17 mouse cellular contexts compared by ENCODE assay signal in the genomic region with DNA sequence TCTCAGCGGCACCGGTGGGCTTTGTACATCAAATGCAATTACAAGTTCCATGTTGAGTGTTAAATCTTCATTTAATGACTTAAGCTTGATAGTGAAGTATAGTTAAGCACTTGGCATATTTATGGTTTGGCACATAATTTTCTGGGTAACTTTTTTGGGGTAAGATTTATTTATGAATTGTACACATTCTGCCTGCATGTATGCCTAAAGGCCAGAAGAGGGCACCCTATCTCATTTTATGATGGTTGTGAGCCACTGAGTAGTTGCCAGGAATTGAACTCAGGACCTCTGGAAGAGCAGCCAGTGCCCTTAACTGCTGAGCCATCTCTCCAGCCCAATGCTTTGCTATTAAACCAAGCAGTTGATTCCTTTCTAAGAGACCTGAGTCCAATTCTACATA. TPM values are rescaled to one million over a fixed set of nuclear protein-coding genes. Genes with fewer than 3 reads are reported as not detected.
DNase-seq lines count a peak whose midpoint lies in the region; ATAC-seq and TF ChIP-seq lines count a peak whose summit lies in the region.
"Had no signal": no experiment of that assay in that cellular context is flagged by ENCODE, and none has a peak within 500 bp of the region (broad histone marks: within the 10 kb centered on the region; RNA-seq: fewer than 3 reads in every experiment).

No protein-coding gene starts in this region.

- no peak overlapping the region for H3K27ac ChIP-seq in kidney, postnatal 0 days
- no peak overlapping the region for H3K27ac ChIP-seq in MEL (ENCODE audit: control insufficient read depth, low read depth, low read length)
- H3K27ac ChIP-seq: kidney, embryonic 15.5 days had no signal

- peak; percentile 35 for TF ChIP-seq CTCF in kidney, postnatal 0 days (IDR thresholded peaks at IDR 0.05; ENCODE audit: low read depth)
- TF ChIP-seq CTCF in MEL (IDR thresholded peaks at IDR 0.05 in 2 of 3, conservative IDR thresholded peaks at IDR 0.05 in 1 of 3; ENCODE audit: control insufficient read depth in 1 of 3, insufficient read depth in 1 of 3, low read depth in 2 of 3, low read length in 3 of 3, poor library complexity in 1 of 3, severe bottlenecking in 1 of 3) = peak; percentile 29 to 57 (median 45); a peak in 5 of 6 replicates

- ATAC-seq in kidney, postnatal 0 days (replicated peaks; ENCODE audit: low FRiP score, low read depth) = no peak
- ATAC-seq in cerebellum, adult (ENCODE audit: insufficient number of reproducible peaks, low FRiP score, low TSS enrichment) = no peak
- ATAC-seq: hindbrain, embryonic 16.5 days had no signal

- no peaks in the 10 kb centered on the region for H3K36me3 ChIP-seq in kidney, postnatal 0 days (ENCODE audit: insufficient read depth, low read length)
- no peaks in the 10 kb centered on the region for H3K36me3 ChIP-seq in MEL (ENCODE audit: control insufficient read depth in 1 of 2, insufficient read depth in 2 of 2, low read length in 2 of 2)
- H3K36me3 ChIP-seq: G1E; kidney, embryonic 15.5 days had no signal

- no peak for TF ChIP-seq POLR2A in MEL (IDR thresholded peaks at IDR 0.05; ENCODE audit: control insufficient read depth in 1 of 2, insufficient read depth in 1 of 2, low read depth in 1 of 2, low read length in 2 of 2, poor library complexity in 1 of 2)

- DNase-seq in kidney, postnatal 0 days (ENCODE audit: low spot score) = no peak
- no peak for DNase-seq in kidney, adult 9 months
- peak; percentile 19 for DNase-seq in 416B (ENCODE audit: low read depth)
- peak; percentile 34 for DNase-seq in MEL (ENCODE audit: low read depth, low spot score)
- DNase-seq in induced T-regulatory cell, adult 2 months (ENCODE audit: low read depth) = peak; percentile 25
- no peak for DNase-seq in embryo, embryonic 10 days (ENCODE audit: low spot score)
- DNase-seq: adrenal gland, adult 8-10 months; cerebellum, postnatal 14 days; heart, postnatal 10 days; layer of hippocampus, adult 9-11 months; left cerebral cortex, postnatal 4 days; right cerebral cortex, adult 18-20 months had no signal

- H3K27me3 ChIP-seq in kidney, postnatal 0 days (ENCODE audit: insufficient read depth, low read length) = no peaks in the 10 kb centered on the region
- no peaks in the 10 kb centered on the region; a peak in 1 of 4 replicates for H3K27me3 ChIP-seq in MEL (ENCODE audit: control insufficient read depth in 1 of 2, insufficient read depth in 2 of 2, low read length in 2 of 2)
- H3K27me3 ChIP-seq: kidney, embryonic 15.5 days; megakaryocyte, embryonic 14.5 days had no signal

- H3K79me2 ChIP-seq in MEL (ENCODE audit: control insufficient read depth, insufficient read depth, low read length, poor library complexity) = no peaks in the 10 kb centered on the region

- H3K4me3 ChIP-seq in kidney, postnatal 0 days (replicated peaks; ENCODE audit: low read depth, low read length) = no peak overlapping the region
- H3K4me3 ChIP-seq in MEL (ENCODE audit: control insufficient read depth in 1 of 2, insufficient read depth in 1 of 2, low read depth in 2 of 2, low read length in 2 of 2) = no peak overlapping the region
- H3K4me3 ChIP-seq: kidney, embryonic 15.5 days; megakaryocyte, embryonic 14.5 days had no signal

- TF ChIP-seq RAD21 in MEL (IDR thresholded peaks at IDR 0.05; ENCODE audit: low read depth, low read length) = peak; percentile 53

- no peak overlapping the region for H3K9ac ChIP-seq in kidney, postnatal 0 days (ENCODE audit: low read depth, low read length)
- H3K9ac ChIP-seq in MEL (ENCODE audit: control insufficient read depth, low read depth, low read length, poor library complexity, severe bottlenecking) = no peak overlapping the region
- H3K9ac ChIP-seq: kidney, embryonic 15.5 days had no signal

- no peak for TF ChIP-seq EP300 in MEL (IDR thresholded peaks at IDR 0.05; ENCODE audit: low read depth in 1 of 2, low read length in 2 of 2)

- no peaks in the 10 kb centered on the region for H3K9me3 ChIP-seq in kidney, postnatal 0 days (replicated peaks; ENCODE audit: low read length)
- no peaks in the 10 kb centered on the region for H3K9me3 ChIP-seq in MEL (replicated peaks; ENCODE audit: insufficient read depth, low read length)
- H3K9me3 ChIP-seq: G1E; kidney, embryonic 15.5 days had no signal

- WGBS in kidney, postnatal 0 days = 92% methylated on average over 2 of the region's 2 CpGs

- H3K4me1 ChIP-seq in kidney, postnatal 0 days (replicated peaks; ENCODE audit: insufficient read depth, low read length) = no peaks in the 10 kb centered on the region
- no peaks in the 10 kb centered on the region for H3K4me1 ChIP-seq in MEL (ENCODE audit: control insufficient read depth in 1 of 2, insufficient read depth in 2 of 2, low read length in 2 of 2)
- H3K4me1 ChIP-seq: kidney, embryonic 15.5 days; megakaryocyte, embryonic 14.5 days had no signal

- H3K4me2 ChIP-seq in kidney, postnatal 0 days (ENCODE audit: low read length) = no peak overlapping the region
- H3K4me2 ChIP-seq: kidney, embryonic 15.5 days had no signal

TF ChIP-seq in MEL, 35 proteins besides CTCF, POLR2A, EP300 and RAD21:
- TF ChIP-seq SMC3 (IDR thresholded peaks at IDR 0.05; ENCODE audit: low read depth, low read length) (peak; percentile 60), E2F4 (IDR thresholded peaks at IDR 0.05; ENCODE audit: borderline replicate concordance, low read depth, low read length) (no peak), ZC3H11A (IDR thresholded peaks at IDR 0.05; ENCODE audit: low read depth, low read length) (peak; percentile 37)

RNA-seq across cellular contexts. Expression of gene Chpt1, which starts 48.9 kb away (rescaled TPM):
- 246 and 283 TPM in 2 replicates for polyA plus RNA-seq in kidney, postnatal 0 days (2015; fragmentation: Nextera tagmentation; extraction: Ambion mirVana)
- 9.6 and 11.6 TPM in 2 replicates for total RNA-seq in MEL (2012; rRNA removed)
- 10 to 100 TPM in 1 of 2 experiments, not detected in 1; 19.0 TPM for polyA plus RNA-seq in MEL (2012; ENCODE audit: insufficient read depth in 1 of 2, insufficient read length in 2 of 2, low read depth in 1 of 2, low replicate concordance in 2 of 2, missing spikeins in 1 of 2)

RNA-seq across cellular contexts. Expression of gene Mybpc1, which starts 52.2 kb away (rescaled TPM):
- polyA plus RNA-seq in kidney, postnatal 0 days (2015; fragmentation: Nextera tagmentation; extraction: Ambion mirVana) = 1.2 and 1.5 TPM in 2 replicates
- not detected in 2 replicates for total RNA-seq in MEL (2012; rRNA removed)
- polyA plus RNA-seq in MEL (2012; ENCODE audit: insufficient read depth in 1 of 2, insufficient read length in 2 of 2, low read depth in 1 of 2, low replicate concordance in 2 of 2, missing spikeins in 1 of 2) = not detected
- total RNA-seq: G1E had no signal
- polyA plus RNA-seq: G1E had no signal

Comparison
In these comparisons a context has a peak if more than half of its experiments do, and no peak if none do; other contexts are left out.
1. DNase-seq: peak in 416B (single experiment), MEL (single experiment) and induced T-regulatory cell, adult 2 months (single experiment); none in kidney, postnatal 0 days (single experiment), kidney, adult 9 months (single experiment) and embryo, embryonic 10 days (single experiment).
2. RNA of gene Chpt1, which starts 48.9 kb away (polyA plus RNA-seq): 246 to 283 TPM in kidney, postnatal 0 days; 19.0 TPM in MEL; every median in the first group is over 10 times any median in the second.